Mouse (Mus musculus): ENCODE data around the gene Klc1.

The Klc1 gene

DNA sequence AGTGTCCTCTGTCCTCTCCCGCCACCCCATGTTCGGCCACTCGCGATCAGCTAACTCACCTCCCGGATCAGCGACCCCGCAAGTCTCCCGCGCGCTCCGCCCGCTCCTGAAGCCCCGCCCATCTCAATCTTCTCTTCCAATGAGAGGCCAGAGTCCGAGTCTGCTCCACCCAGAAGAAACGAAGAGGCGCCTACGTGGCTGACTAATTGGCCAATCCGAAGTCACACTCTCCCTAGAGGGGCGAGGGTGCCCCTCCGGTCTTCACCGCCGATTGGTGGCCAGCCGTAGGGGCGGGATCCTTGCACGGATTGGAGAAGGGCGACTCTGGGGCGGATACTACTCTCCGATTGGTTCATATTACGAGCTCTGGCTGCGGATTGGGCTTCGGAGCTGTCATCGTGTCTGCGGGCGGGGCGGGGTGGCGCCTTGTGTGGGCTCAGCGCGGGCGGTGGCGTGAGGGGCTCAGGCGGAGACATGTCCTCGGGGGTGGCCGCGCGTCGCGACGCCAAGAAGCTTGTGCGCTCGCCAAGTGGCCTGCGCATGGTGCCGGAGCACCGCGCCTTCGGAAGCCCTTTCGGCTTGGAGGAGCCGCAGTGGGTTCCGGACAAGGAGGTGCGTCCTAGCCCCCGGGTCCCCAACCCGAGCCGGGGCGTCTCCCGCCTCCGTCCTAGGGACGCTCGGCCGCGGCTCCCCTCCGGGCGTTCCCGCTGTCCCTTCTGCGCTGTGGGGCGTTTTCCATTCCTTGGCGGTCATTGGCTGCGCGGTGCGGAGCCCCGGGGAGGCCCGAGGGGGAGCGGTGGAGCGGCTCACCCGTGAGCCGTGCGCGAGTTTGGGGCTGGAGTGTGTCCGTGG is 55.3 kb downstream of the Klc1 start, which contains the start of the genes Xrcc3 and Zfyve21:
Gene Xrcc3 (minus strand): TSS at position 108 of the 852 bp plus-strand sequence.
Gene Zfyve21 (plus strand): TSS at position 405 of the 852 bp plus-strand sequence.
- DNase-seq (ENCODE audit: low spot score in 2 of 2): peak; percentile 91 to 95

DNA sequence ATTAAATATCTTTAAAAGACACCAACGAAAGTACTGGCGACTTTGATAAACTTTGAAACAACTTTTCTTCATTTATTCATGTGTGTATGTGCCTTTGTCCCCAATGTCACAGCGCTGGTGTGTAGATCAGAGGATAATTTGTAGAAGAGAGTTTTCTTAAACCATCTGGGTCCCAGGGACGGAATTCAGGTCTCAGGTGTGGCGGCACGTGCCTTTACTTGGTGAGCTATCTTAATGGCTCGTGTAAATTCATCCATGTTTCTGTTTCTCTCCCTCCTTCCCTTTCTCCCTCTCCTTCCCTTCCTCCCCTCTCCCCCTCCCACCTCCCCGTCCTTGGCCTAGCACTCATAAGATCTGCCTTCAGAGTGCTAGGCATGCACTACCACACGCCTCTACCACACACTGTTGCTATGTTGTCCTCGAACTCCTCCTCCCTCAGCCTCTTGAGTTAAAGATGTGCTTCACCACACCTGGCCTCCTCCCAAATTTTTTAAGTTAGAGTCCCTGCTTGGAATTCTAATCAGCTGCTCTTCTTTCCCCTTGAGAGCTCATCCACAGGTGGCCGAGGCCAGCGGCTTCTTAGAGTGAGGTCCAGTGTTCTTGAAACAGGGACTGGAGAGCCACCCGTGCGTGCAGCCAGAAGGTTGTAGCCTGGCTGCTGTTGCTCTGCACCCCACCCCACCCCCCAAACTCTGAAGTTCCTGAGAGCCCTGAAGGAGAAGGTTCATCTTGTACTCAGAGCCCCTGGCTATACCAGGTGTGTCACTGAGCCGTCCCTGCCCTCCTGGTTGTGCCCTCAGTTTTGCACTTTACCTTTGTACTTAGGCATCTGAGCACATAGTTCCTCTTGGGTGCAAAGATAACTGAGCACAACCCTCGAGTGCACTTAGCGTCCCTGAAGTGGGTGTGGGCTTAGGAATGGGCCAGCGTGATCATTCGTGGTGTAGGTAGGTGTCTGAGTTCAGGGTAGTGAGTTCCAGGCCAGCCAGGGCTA is 56.4 kb downstream of the Klc1 start:
- no peak for DNase-seq (ENCODE audit: low spot score in 2 of 2)

DNA sequence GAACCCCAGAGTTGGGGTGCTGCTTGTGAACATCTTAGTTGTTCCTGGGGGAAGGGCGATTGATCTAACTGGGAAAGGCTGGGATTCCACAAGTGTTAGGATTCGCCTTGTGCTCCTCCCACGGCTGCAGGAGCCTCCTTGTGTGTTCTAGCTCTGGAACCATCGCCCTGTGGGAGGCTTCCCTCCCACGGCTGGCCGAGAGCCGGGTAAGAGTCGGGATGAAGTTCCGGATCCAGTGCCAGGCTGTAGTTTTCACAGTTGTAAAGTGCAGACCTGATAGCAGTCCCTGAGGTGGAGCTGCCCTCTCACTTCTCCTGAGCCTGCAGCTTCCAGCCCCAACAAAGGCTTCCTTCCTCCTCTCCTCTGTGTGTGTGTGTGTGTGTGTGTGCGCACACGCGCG is 57.9 kb downstream of the Klc1 start:
- DNase-seq (ENCODE audit: low spot score in 2 of 2): no peak

GRCm38 (mm10) chr12:111816967-111817366 is 58.3 kb downstream of the Klc1 start:
- DNase-seq (ENCODE audit: low spot score in 2 of 2): no peak

DNA sequence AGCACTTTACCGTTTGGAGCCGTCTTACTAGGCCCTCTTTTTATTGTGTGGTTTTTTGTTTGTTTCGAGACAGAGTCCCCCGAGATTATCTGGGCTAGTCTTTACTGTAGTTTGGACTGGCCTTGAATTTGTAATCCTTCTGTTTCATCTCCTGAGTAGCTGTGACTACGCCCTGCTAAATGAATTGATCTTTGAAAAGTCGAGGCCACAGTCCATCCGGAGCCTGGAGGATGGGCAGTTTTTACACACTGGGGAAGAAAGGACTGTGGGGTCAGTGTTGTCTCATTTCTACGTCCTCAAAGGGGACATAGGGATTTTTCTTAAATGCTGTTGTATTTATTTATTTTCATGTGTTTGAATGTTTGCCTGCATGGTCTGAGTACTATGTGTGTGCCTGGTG is 59.3 kb downstream of the Klc1 start:
- DNase-seq (ENCODE audit: low spot score in 2 of 2): no peak

- no peak for DNase-seq (ENCODE audit: low spot score in 2 of 2)
Measured at GRCm38 (mm10) chr12:111819936-111820335, 61.3 kb downstream of the Klc1 start.

GRCm38 (mm10) chr12:111820708-111821107 is 62.1 kb downstream of the Klc1 start:
- DNase-seq (ENCODE audit: low spot score in 2 of 2): no peak

- DNase-seq (ENCODE audit: low spot score in 2 of 2): no peak
Measured at GRCm38 (mm10) chr12:111821931-111822330, 63.3 kb downstream of the Klc1 start.

GRCm38 (mm10) chr12:111827556-111827955 is 68.9 kb downstream of the Klc1 start:
- no peak for DNase-seq (ENCODE audit: low spot score in 2 of 2)

DNA sequence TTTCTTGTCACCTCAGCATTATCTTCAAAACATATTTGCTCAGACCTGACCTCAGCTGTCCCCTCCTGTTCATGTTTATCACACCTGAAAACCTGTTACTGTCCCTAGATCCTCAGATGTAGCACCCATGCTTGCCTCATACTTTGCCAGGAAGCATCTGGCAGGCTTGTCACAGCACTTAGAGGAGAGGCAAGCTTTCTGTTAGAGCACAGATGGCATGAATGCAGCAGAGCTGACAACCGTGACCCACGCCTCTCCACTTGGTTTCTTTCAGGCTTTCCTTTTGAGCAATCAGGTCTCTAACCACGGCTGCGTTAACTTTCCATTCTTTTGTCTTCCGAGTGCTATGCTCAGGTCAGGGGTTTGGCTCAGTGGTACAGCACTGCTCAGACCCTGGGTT is 70.8 kb downstream of the Klc1 start:
- DNase-seq (ENCODE audit: low spot score in 2 of 2): no peak

DNA sequence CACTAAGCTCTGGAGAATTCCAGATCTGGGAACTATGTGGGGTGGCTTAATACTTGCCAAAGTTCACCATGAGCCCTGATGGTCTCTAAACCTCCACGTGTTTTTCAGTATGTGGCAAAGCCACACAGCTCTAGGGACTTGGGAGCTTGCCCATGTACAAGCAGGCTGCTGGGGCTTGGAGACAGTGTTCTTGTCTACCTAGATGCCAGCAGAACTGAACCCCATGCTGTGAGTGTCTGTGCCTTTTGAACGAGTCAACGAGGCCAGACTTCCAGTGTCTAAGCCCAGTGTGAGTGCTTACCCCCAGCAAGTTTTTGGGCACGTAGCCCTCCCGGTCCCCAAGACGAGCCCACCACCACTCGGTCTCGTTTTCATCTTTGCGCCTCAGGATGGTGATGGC is 71.3 kb downstream of the Klc1 start:
- no peak for DNase-seq (ENCODE audit: low spot score in 2 of 2)

GRCm38 (mm10) chr12:111830375-111830774 is 71.7 kb downstream of the Klc1 start:
- no peak for DNase-seq (ENCODE audit: low spot score in 2 of 2)

DNA sequence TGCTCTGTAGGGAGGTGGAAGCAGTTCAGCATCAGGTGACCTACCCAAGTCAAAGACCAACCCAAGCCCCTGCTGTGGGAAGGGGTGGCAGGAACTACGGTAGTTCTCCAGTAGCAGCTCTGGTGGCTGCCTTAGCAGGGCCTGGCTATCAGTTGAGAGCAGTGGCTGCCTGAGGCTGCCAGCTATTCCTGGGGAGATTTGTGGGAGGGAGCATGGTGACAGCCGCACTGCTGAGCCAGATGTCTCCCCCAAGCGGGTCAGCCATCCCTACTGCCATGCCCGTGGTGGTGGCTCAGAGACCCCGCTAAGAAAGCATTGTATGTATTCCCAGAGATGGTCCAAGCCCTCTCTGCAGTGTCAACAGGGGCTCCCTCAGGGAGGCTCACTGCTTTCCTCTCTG is 74.0 kb downstream of the Klc1 start:
- no peak for DNase-seq (ENCODE audit: low spot score in 2 of 2)

DNA sequence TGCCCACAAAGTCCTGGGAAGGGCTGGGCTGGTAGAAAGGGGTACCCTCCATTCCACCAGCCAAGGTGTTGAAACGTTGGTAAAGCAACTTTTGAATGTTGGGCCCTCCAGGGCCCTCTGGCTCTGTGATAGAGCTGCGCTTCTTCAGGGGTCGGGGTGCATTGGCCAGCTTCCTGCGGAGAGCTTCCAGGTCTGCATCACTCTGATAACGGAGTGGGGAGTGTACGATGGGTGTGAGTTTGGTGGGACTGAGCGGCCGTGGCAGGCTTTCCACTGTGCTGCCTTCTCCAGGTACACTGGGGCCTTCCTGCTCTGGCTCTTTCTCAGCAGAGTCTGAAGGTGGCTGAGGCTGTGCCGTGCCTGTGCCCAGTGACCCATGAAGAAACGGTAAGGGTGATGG is 74.8 kb downstream of the Klc1 start:
- no peak for DNase-seq (ENCODE audit: low spot score in 2 of 2)

DNA sequence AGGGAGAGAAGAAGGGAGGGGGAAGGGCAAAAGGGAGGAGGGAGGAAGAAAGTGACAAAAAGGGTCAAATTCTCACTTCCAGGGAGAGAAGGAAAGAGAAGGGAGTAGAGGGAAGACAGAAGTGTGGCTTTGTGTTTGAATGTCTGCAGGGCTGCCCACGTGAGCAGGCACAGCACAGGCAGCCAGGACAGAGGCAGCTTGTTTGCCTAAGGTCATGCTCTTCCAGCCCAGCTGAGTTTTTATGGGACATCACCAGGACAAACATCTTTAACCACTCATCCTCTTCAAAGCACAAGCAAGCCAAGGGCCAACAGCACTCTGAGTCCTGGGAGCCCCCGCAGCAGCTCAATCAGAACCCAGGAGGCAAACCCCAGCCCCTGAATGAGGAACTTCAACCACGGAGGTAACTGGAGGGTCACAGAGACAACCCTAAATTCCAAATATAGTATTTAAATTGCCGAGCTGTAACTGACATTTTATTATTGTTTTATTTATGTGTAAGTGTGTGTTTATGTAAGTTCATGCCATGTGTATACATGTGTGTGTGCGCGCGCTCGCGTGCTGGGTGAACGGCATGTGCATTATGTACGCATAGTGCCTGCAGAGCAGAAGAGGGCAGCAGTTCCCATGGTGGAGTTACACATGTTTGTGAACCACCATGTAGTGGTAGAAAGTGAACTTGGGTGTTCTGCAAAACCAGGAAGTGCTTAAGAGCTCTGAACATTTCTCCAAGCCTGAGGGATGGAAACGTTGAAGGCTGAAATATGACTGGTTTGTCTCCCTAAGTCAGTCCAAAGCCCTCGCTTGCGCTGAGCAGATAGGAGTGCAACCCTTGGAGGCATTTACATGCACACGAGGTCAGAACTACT is 84.2 kb downstream of the Klc1 start:
- DNase-seq (ENCODE audit: low spot score in 2 of 2): no peak

- no peak for DNase-seq (ENCODE audit: low spot score in 2 of 2)
Measured at GRCm38 (mm10) chr12:111843470-111843869, 84.8 kb downstream of the Klc1 start.

DNA sequence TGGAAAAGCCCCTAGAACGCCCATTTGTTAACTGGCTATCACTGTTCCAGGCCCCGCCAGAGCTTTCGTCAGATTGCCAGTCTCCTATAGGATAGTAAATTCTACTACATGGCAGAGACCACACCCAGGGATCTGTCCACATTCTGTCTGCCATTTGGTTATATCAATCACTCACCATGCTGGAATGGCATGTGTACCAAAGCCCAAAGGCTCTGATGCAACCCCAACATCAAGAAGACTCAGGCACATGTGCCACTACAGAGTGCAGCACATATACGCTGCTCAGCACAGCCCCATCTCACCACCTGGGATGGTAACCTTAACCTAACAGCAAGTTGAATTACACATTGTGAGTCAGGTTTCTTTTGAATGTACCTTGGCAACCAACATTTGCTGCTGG is 87.3 kb downstream of the Klc1 start:
- no peak for DNase-seq (ENCODE audit: low spot score in 2 of 2)

DNA sequence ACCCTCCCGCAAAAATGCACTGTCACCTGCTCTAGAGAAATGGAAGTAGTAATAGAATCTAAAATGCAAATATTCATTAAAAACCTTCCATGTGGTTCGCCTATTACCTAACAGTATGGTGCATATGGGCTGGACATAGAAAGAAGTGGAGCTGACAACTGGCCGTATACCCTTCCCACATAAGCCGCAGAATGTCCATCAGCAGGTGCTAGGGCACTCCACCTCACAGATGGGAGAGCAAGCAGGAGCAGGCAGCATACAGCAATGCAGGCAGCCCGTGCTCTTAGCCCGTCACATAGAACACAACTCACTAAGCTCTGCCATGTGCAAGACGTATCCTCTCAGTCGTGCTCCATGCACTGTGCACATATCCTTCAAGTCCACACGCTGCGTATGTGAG is 88.2 kb downstream of the Klc1 start:
- no peak for DNase-seq (ENCODE audit: low spot score in 2 of 2)

- DNase-seq (ENCODE audit: low spot score in 2 of 2): no peak
Measured at GRCm38 (mm10) chr12:111848300-111848798, 89.7 kb downstream of the Klc1 start.

- DNase-seq (ENCODE audit: low spot score in 2 of 2): no peak
Measured at GRCm38 (mm10) chr12:111851235-111851634, 92.6 kb downstream of the Klc1 start.

- DNase-seq (ENCODE audit: low spot score in 2 of 2): no peak
Measured at GRCm38 (mm10) chr12:111851745-111852144, 93.1 kb downstream of the Klc1 start.

Measured in spleen, postnatal 14 days (tissue).